In the genomic region with DNA sequence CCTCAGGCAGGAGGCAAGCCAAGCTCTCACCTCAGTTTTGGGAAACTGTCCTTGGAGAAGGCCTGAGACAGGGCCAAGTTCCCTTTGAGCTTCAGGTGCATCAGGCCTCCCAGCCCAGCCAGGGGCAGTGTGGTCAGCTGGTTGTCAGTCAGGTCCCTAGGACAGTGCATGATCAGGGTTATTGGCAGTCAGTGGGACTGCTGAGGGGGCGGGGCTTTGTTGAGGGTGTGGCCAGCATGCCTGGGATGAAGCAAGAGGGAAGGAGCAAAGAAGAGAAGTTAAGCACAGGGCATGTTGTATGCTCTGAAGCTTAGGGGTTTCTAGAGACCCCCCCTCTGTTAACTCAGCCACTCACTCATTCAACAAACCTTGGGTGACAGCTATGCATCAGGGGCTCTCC, we compare ENCODE assay signal across 16 mouse cellular contexts. TPM values are rescaled to one million over a fixed set of nuclear protein-coding genes. Genes with fewer than 3 reads are reported as not detected.
DNase-seq lines count a peak whose midpoint lies in the region; ATAC-seq lines count a peak whose summit lies in the region.
"Had no signal": no experiment of that assay in that cellular context is flagged by ENCODE, and none has a peak within 500 bp of the region (broad histone marks: within the 10 kb centered on the region; RNA-seq: fewer than 3 reads in every experiment).

No protein-coding gene starts in this region.

- H3K9me3 ChIP-seq in liver, embryonic 11.5 days (ENCODE audit: control insufficient read depth, low read length): no peaks in the 10 kb centered on the region
- no peaks in the 10 kb centered on the region for H3K9me3 ChIP-seq in liver, embryonic 16.5 days (replicated peaks; ENCODE audit: control insufficient read depth, low read length)
- H3K9me3 ChIP-seq: forebrain, embryonic 12.5 days; lung, embryonic 15.5 days had no signal

- peaks cover 2% of the 10 kb centered on the region; the same call in 1 of the 2 replicates for H3K27me3 ChIP-seq in liver, embryonic 11.5 days (replicated peaks; ENCODE audit: control insufficient read depth, insufficient read depth, low read length)
- H3K27me3 ChIP-seq in liver, embryonic 16.5 days (ENCODE audit: control insufficient read depth, insufficient read depth, low read depth, low read length): no peaks in the 10 kb centered on the region

- DNase-seq in gastrocnemius, postnatal 10 days: peak; percentile 26
- no peak for DNase-seq in gastrocnemius, postnatal 4 days (ENCODE audit: low spot score in 2 of 2)
- DNase-seq in liver: peak; percentile 52
- DNase-seq in liver, embryonic 11.5 days (ENCODE audit: low spot score): no peak
- DNase-seq in NIH3T3 (ENCODE audit: low read depth): peak; percentile 46
- DNase-seq in layer of hippocampus, adult 9-10 months (ENCODE audit: low spot score): no peak
- DNase-seq in frontal cortex, postnatal 10 days (ENCODE audit: low spot score in 2 of 2): no peak
- DNase-seq: cerebellum, adult 11 months; heart, adult 2 months had no signal

- no peak overlapping the region for H3K27ac ChIP-seq in liver, embryonic 11.5 days (ENCODE audit: low read depth, low read length)
- H3K27ac ChIP-seq in liver, embryonic 16.5 days (ENCODE audit: low read length): no peak overlapping the region
- H3K27ac ChIP-seq: forebrain, embryonic 12.5 days; heart, adult 2 months; left cerebral cortex, adult 2 months; lung, embryonic 15.5 days had no signal

- no peak overlapping the region for H3K4me2 ChIP-seq in liver, embryonic 11.5 days
- no peak overlapping the region for H3K4me2 ChIP-seq in liver, embryonic 16.5 days (ENCODE audit: low read depth, low read length)
- H3K4me2 ChIP-seq: forebrain, embryonic 12.5 days; lung, embryonic 15.5 days had no signal

- no peak overlapping the region for H3K9ac ChIP-seq in liver, embryonic 11.5 days (ENCODE audit: low read depth, low read length)
- no peak overlapping the region for H3K9ac ChIP-seq in liver, embryonic 16.5 days (ENCODE audit: low read depth, low read length)
- H3K9ac ChIP-seq: forebrain, embryonic 12.5 days; lung, embryonic 15.5 days had no signal

- WGBS in liver, embryonic 11.5 days: 6% methylated on average over 1 of the region's 1 CpGs
- WGBS in liver, embryonic 16.5 days (ENCODE audit: insufficient replicate concordance): 9% methylated on average over 1 of the region's 1 CpGs

- no peaks in the 10 kb centered on the region for H3K4me1 ChIP-seq in liver, embryonic 11.5 days (replicated peaks; ENCODE audit: control insufficient read depth, insufficient read depth, low read length)
- H3K4me1 ChIP-seq in liver, embryonic 16.5 days (ENCODE audit: control insufficient read depth, low read depth, low read length): no peaks in the 10 kb centered on the region
- H3K4me1 ChIP-seq: lung, embryonic 15.5 days had no signal

- H3K4me3 ChIP-seq in liver, embryonic 11.5 days (ENCODE audit: low read depth, low read length): no peak overlapping the region
- H3K4me3 ChIP-seq in liver, embryonic 16.5 days (ENCODE audit: low read depth, low read length): no peak overlapping the region
- H3K4me3 ChIP-seq: forebrain, embryonic 12.5 days; heart, adult 2 months; left cerebral cortex, adult 2 months; lung, embryonic 15.5 days; myocyte had no signal

- H3K36me3 ChIP-seq in liver, embryonic 11.5 days (ENCODE audit: control insufficient read depth, insufficient read depth, low read length): no peaks in the 10 kb centered on the region
- no peaks in the 10 kb centered on the region for H3K36me3 ChIP-seq in liver, embryonic 16.5 days (ENCODE audit: control insufficient read depth, insufficient read depth)
- H3K36me3 ChIP-seq: forebrain, embryonic 12.5 days; lung, embryonic 15.5 days had no signal

- ATAC-seq in liver, embryonic 11.5 days (replicated peaks; ENCODE audit: low FRiP score): no peak
- 0 out of 2 replicates have a peak, but pooled peaks have one; percentile 45 for ATAC-seq in liver, embryonic 16.5 days (ENCODE audit: low read depth)
- ATAC-seq: CD4-positive, CD25-positive, alpha-beta regulatory T cell, adult 4 months; inflammation-experienced regulatory T-cells, adult 6 months had no signal

RNA-seq across cellular contexts. Expression of gene Ube2t, which starts 33.6 kb away (rescaled TPM):
- total RNA-seq in gastrocnemius, postnatal 10 days (2021): 1 to 10 TPM; 7.2 to 8.8 TPM
- 1 to 10 TPM; 9.2 to 9.5 TPM for total RNA-seq in gastrocnemius, postnatal 4 days (2021)
- 55.7 and 60.0 TPM in 2 replicates for polyA plus RNA-seq in liver, embryonic 11.5 days (2014; fragmentation: Nextera tagmentation; extraction: Ambion mirVana)
- 27.9 and 31.8 TPM in 2 replicates for polyA plus RNA-seq in liver, embryonic 16.5 days (2015; fragmentation: Nextera tagmentation; extraction: Ambion mirVana)

RNA-seq across cellular contexts. Expression of gene Ppp1r12b, which starts 40.2 kb away (rescaled TPM):
- 100 to 1,000 TPM; 199 to 221 TPM for total RNA-seq in gastrocnemius, postnatal 10 days (2021)
- total RNA-seq in gastrocnemius, postnatal 4 days (2021): 100 to 1,000 TPM; 181 to 205 TPM
- polyA plus RNA-seq in liver, embryonic 11.5 days (2014; fragmentation: Nextera tagmentation; extraction: Ambion mirVana): 3.2 and 4.4 TPM in 2 replicates
- polyA plus RNA-seq in liver, embryonic 16.5 days (2015; fragmentation: Nextera tagmentation; extraction: Ambion mirVana): 1.6 and 2.4 TPM in 2 replicates

Comparison
In these comparisons a context has a peak if more than half of its experiments do, and no peak if none do; other contexts are left out.
1. DNase-seq: peak in gastrocnemius, postnatal 10 days (single experiment), liver (single experiment) and NIH3T3 (single experiment); none in gastrocnemius, postnatal 4 days (0 of 2), liver, embryonic 11.5 days (single experiment), layer of hippocampus, adult 9-10 months (single experiment) and frontal cortex, postnatal 10 days (0 of 2).